Mouse (Mus musculus) adrenal gland, adult 18-20 months (tissue): ENCODE measurements around the gene Lsp1. TPM values are rescaled to one million over a fixed set of nuclear protein-coding genes. Genes with fewer than 3 reads are reported as not detected.
A peak's percentile ranks its signal among the peaks of the same experiment; 100 is the strongest.

ENCODE experiments used
- DNase-seq, 2 experiments: peaks; one replicate each; pipeline ENCODE4 v3.0.0; 2021 to 2022; ENCODE audit warnings: low spot score in 2 of 2
- total RNA-seq, 2 experiments: library from RNA; stranded (reverse); gene quantifications; 1 replicate in 1 of 2; 2 replicates in 1 of 2; pipeline ENCODE4 v1.2.3; 2021

The Lsp1 gene
- total RNA-seq, 2 experiments from 2014 or later: 17.0 to 24.2 TPM

- peak in 1 of 2 experiments; percentile 22 for DNase-seq
Observed at GRCm38 (mm10) chr7:142474799-142475198, 14.2 kb downstream of the Lsp1 start.

GRCm38 (mm10) chr7:142475641-142476040 lies 15.0 kb downstream of the Lsp1 start:
- DNase-seq: peak in 1 of 2 experiments; percentile 9

- DNase-seq: peak in 1 of 2 experiments; percentile 13
Observed at GRCm38 (mm10) chr7:142476271-142476670, 15.7 kb downstream of the Lsp1 start.

GRCm38 (mm10) chr7:142476795-142477452 lies 16.3 kb downstream of the Lsp1 start:
- DNase-seq: no peak

- DNase-seq: no peak
Observed at GRCm38 (mm10) chr7:142478001-142478400, 17.4 kb downstream of the Lsp1 start.

GRCm38 (mm10) chr7:142478574-142478973 lies 18.0 kb downstream of the Lsp1 start:
- DNase-seq: no peak

- no peak for DNase-seq
Observed at GRCm38 (mm10) chr7:142479307-142479706, 18.7 kb downstream of the Lsp1 start.

GRCm38 (mm10) chr7:142479886-142480285 lies 19.3 kb downstream of the Lsp1 start:
- no peak for DNase-seq

GRCm38 (mm10) chr7:142480661-142481060 lies 20.1 kb downstream of the Lsp1 start:
- no peak for DNase-seq

- peak in 1 of 2 experiments; percentile 54 for DNase-seq
Observed at GRCm38 (mm10) chr7:142481186-142481567, 20.6 kb downstream of the Lsp1 start.

- no peak for DNase-seq
Observed at GRCm38 (mm10) chr7:142481568-142482255, 21.1 kb downstream of the Lsp1 start.

- no peak for DNase-seq
Observed at GRCm38 (mm10) chr7:142482256-142482609, 21.6 kb downstream of the Lsp1 start.

- DNase-seq: no peak
Observed at GRCm38 (mm10) chr7:142483136-142483535, 22.5 kb downstream of the Lsp1 start.

GRCm38 (mm10) chr7:142484780-142485179 lies 24.2 kb downstream of the Lsp1 start:
- no peak for DNase-seq

- no peak for DNase-seq
Observed at GRCm38 (mm10) chr7:142486751-142487162, 26.1 kb downstream of the Lsp1 start.

GRCm38 (mm10) chr7:142487341-142487859 lies 26.8 kb downstream of the Lsp1 start:
- DNase-seq: no peak

GRCm38 (mm10) chr7:142488053-142488452 lies 27.4 kb downstream of the Lsp1 start:
- DNase-seq: no peak

- no peak for DNase-seq
Observed at GRCm38 (mm10) chr7:142493535-142493934, 32.9 kb downstream of the Lsp1 start.

GRCm38 (mm10) chr7:142496158-142496557 lies 35.5 kb downstream of the Lsp1 start:
- DNase-seq: no peak

GRCm38 (mm10) chr7:142496800-142497199 lies 36.2 kb downstream of the Lsp1 start:
- no peak for DNase-seq

GRCm38 (mm10) chr7:142497775-142498174 lies 37.2 kb downstream of the Lsp1 start:
- no peak for DNase-seq

- no peak for DNase-seq
Observed at GRCm38 (mm10) chr7:142498575-142498974, 38.0 kb downstream of the Lsp1 start, which contains the start of gene Tnnt3. TSS of gene Tnnt3 (plus strand) at chr7:142498836.
